Mouse (Mus musculus) liver, embryonic 15.5 days (tissue): ENCODE measurements at regions not wholly inside any gene's neighbourhood (a gene's known extent, or its start where the extent isn't known, plus 50 kb on each side); places are given as distances from the start of the nearest gene placed in this dataset.

Experiments used
- ATAC-seq: fragments of 200-750 bp; cut with Nextera tagmentation; 2 replicates; pipeline ENCODE4 v1.8.0; 2017; ENCODE audit warnings: moderate number of reproducible peaks, mild to moderate bottlenecking, moderate library complexity; ENCODE audit not compliant: insufficient read depth
- H3K27ac ChIP-seq: fragments of 300-500 bp; sonication (generic); replicated peaks from 2 replicates; pipeline ENCODE4 v1.5.1; 2015; ENCODE audit warnings: mild to moderate bottlenecking, inconsistent platforms
- H3K27me3 ChIP-seq: fragments of 300-500 bp; sonication (generic); 2 replicates; pipeline ENCODE4 v1.6.1; 2015; ENCODE audit warnings: mild to moderate bottlenecking, inconsistent platforms
- H3K36me3 ChIP-seq: fragments of 300-500 bp; sonication (generic); replicated peaks from 2 replicates; pipeline ENCODE4 v1.6.1; 2015; ENCODE audit warnings: moderate library complexity, mild to moderate bottlenecking, inconsistent platforms
- H3K4me1 ChIP-seq: fragments of 300-500 bp; sonication (generic); replicated peaks from 2 replicates; pipeline ENCODE4 v1.6.1; 2015; ENCODE audit warnings: inconsistent platforms
- H3K4me2 ChIP-seq: fragments of 300-500 bp; sonication (generic); 2 replicates; pipeline ENCODE4 v1.6.1; 2015; ENCODE audit warnings: moderate library complexity, mild to moderate bottlenecking, inconsistent platforms
- H3K4me3 ChIP-seq: fragments of 300-500 bp; sonication (generic); replicated peaks from 2 replicates; pipeline ENCODE4 v1.5.1; 2015; ENCODE audit warnings: mild to moderate bottlenecking, inconsistent platforms
- H3K9ac ChIP-seq: fragments of 300-500 bp; sonication (generic); 2 replicates; pipeline ENCODE4 v1.6.1; 2015; ENCODE audit warnings: moderate library complexity, mild to moderate bottlenecking, inconsistent platforms
- H3K9me3 ChIP-seq: fragments of 300-500 bp; sonication (generic); replicated peaks from 2 replicates; pipeline ENCODE4 v1.6.1; 2016; ENCODE audit warnings: inconsistent platforms
- WGBS: fragments of 180-500 bp; shearing (Covaris S2); methylation state at CpG from one replicate; pipeline ENCODE4 v1.1.7; 2015; ENCODE audit warnings: mixed read lengths; ENCODE audit not compliant: insufficient replicate concordance; 5-methylcytosine and 5-hydroxymethylcytosine counted together

DNA sequence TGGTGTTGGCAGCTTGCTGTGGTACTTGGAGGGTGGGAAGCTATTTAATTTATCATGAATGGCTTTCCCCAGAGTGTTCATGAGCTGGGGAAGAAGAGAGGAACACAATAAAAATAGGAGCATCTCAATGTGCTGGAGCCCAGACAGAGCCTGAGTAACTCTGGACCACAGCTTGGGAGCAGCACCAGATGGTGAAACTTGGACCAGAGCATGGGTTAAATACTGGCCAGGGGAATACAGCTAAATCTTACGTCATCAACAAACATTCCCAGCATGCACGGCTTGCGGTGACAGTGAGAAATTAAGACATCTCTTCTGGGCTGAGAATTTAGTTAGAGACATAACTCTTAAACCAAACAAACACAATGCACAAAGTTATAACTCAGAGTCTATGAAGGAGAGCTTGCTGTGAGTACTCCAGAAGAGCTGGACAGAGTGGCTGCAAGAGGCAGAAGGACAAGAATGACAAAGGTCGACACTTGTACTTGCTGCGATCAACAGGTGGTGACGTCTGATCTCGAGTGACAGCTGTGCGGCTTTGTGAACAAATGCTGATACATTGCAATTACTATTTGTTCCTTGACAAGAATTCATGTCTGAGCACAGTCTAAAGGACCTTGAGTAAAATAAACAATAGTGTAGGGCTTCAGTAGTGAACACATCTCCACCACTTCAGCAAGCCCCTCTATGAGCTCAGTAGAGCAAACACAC, 140.1 kb upstream of the Eci2 start:
- H3K27ac ChIP-seq = no peak overlapping the region
- no peaks in the 10 kb centered on the region for H3K36me3 ChIP-seq
- no peak for ATAC-seq
- no peak overlapping the region for H3K4me3 ChIP-seq
- no peak overlapping the region for H3K9ac ChIP-seq
- H3K4me1 ChIP-seq = no peaks in the 10 kb centered on the region
- H3K27me3 ChIP-seq = no peaks in the 10 kb centered on the region
- H3K9me3 ChIP-seq = no peaks in the 10 kb centered on the region
- 63% methylated on average over 8 of the region's 8 CpGs for WGBS
- H3K4me2 ChIP-seq = no peak overlapping the region

DNA sequence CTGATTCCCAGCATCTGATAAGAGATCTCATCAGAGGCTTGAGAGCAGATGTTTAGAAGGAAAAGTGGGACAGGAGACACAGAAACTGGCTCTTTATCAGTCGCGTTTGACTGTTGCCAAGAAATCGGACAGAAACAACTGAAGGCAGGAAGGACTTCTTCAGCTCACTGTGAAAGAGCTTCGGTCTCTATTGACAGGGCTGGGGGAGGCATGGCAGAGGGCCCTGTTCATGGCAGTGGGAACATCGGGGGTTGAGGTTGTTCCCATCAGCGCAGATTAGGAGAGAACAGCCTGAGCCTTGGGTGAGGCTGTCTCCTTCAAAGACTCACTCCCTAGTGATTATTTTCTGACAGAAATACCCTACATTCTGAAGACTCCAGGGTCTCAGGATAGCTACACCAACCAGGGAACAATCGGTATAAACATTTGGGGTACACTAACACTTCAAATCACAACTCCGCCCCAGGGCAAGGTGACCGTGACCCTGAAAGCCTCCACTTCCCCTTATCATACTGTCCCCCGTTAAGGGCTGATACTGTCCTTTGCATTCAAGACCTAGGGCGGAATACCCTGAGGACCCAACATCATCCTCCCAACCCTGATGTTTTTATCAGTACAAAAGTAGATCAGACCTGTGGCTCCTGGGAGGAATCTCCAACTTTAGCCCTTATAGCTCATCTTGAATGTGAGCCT, 144.8 kb upstream of the Eci2 start:
- Histone ChIP-seq H3K9ac (no peak overlapping the region), H3K4me2 (no peak overlapping the region), H3K27me3 (no peaks in the 10 kb centered on the region), H3K4me3 (no peak overlapping the region), H3K9me3 (no peaks in the 10 kb centered on the region), H3K4me1 (no peaks in the 10 kb centered on the region), H3K27ac (no peak overlapping the region), H3K36me3 (no peaks in the 10 kb centered on the region)
- WGBS = 64% methylated on average over 11 of the region's 11 CpGs
- no peak for ATAC-seq

DNA sequence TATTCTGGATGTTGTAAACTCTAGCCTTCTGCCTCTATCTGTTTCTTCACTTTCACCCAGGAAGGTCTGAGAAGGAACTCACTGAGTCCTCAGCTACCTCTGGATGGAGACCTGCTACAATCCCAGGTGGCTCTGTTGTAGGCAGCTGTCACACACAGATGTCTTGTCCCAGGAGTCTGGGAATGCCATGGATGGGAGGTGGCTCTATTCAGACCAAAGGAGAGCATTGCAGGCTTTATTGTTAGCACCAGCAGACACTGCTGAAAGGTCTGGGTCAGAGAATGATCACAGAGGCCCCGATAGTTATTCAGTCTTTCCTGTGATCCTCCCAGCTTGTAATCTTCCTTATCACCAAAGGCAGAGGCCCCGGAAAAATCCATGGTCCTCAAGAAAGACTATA, 146.6 kb upstream of the Eci2 start:
- no peak overlapping the region for H3K4me2 ChIP-seq
- no peak overlapping the region for H3K9ac ChIP-seq
- H3K27me3 ChIP-seq = no peaks in the 10 kb centered on the region
- no peak overlapping the region for H3K27ac ChIP-seq
- ATAC-seq = no peak
- no peaks in the 10 kb centered on the region for H3K4me1 ChIP-seq
- 35% methylated on average over 2 of the region's 2 CpGs for WGBS
- no peaks in the 10 kb centered on the region for H3K36me3 ChIP-seq
- no peak overlapping the region for H3K4me3 ChIP-seq
- H3K9me3 ChIP-seq = no peaks in the 10 kb centered on the region

DNA sequence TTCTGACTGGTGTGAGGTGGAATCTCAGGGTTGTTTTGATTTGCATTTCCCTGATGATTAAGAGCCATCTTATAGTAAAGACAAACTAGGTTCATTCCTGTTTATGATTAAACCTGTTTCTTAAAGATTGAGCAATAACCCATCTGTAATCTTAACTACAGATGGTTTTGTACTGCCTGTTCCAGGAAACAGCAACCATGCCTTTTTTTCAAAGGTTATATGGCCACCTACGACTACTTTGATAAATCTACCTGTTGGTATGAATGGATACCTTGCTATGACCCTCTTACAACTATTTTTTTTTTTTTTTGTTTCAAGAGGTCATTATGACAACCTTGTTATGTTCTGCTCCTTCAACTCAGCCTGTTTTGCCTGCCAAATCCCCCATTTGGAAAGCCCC, 148.7 kb upstream of the Eci2 start:
- H3K27me3 ChIP-seq = no peaks in the 10 kb centered on the region
- no peak overlapping the region for H3K9ac ChIP-seq
- H3K27ac ChIP-seq = no peak overlapping the region
- no peaks in the 10 kb centered on the region for H3K36me3 ChIP-seq
- H3K4me1 ChIP-seq = no peaks in the 10 kb centered on the region
- H3K4me2 ChIP-seq = no peak overlapping the region
- ATAC-seq = no peak
- H3K4me3 ChIP-seq = no peak overlapping the region
- H3K9me3 ChIP-seq = no peaks in the 10 kb centered on the region
- WGBS = 46% methylated on average over 1 of the region's 1 CpGs

DNA sequence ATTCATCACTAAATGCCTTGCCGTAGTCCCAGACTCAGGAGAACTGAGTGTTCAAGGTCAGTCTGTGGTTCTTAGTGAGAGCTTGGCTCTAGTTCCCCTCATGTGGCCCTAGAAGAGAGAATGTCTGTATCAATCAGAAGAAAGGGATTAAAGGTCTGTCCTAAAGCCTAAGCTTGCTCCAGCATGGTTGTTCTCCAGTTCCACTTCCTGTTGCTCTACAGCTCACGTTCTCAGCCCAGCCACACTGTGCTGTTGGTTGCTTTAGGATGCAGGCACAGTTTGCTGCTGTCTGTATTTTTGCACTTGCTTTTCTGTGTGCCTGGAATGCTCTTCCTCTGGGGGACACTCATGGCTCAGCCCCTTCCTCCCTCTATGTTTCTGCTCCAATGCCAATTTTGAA, 150.4 kb upstream of the Eci2 start:
- no peak overlapping the region for H3K27ac ChIP-seq
- no peaks in the 10 kb centered on the region for H3K4me1 ChIP-seq
- WGBS = 29% methylated on average over 2 of the region's 2 CpGs
- ATAC-seq = no peak
- no peaks in the 10 kb centered on the region for H3K27me3 ChIP-seq
- H3K9me3 ChIP-seq = no peaks in the 10 kb centered on the region
- H3K4me3 ChIP-seq = no peak overlapping the region
- H3K36me3 ChIP-seq = no peaks in the 10 kb centered on the region
- no peak overlapping the region for H3K9ac ChIP-seq
- no peak overlapping the region for H3K4me2 ChIP-seq

DNA sequence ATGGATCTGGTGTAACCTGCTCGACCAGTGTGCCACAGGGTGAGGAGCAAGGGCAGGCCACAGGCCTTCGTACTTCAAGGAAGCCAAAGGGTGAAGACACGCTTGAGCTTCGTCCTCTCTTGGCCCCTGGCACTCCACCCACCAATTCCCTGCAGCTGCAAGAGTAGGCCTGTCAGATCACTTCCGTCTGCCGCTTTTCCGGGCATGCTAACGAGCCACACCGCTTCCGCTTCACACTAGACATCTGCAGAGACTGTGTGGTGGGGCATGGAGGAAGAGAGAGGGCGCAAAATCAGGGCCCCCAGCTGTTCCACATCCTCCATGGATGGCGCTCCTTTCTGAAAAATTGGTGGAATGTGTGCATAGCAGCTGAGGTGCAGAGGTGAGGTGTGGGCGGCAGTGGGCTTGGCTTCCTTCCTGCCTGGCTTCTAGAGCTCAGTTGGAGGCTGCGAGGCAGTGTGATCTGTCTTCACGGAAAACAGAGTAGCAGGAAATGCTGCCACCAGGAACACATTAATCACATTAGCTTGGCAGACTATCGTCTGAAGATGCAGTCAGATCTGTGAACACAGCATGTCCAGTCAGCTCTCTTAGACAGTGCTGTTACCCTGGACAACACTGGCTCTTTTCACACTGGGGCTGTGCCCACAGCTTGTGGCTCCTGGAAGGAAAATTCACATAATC, 162.3 kb upstream of the Eci2 start:
- Histone ChIP-seq H3K4me2 (no peak overlapping the region), H3K9ac (no peak overlapping the region), H3K36me3 (no peaks in the 10 kb centered on the region), H3K27me3 (no peaks in the 10 kb centered on the region), H3K4me1 (no peaks in the 10 kb centered on the region), H3K4me3 (no peak overlapping the region), H3K9me3 (no peaks in the 10 kb centered on the region), H3K27ac (no peak overlapping the region)
- no peak for ATAC-seq
- 12% methylated on average over 16 of the region's 16 CpGs for WGBS

DNA sequence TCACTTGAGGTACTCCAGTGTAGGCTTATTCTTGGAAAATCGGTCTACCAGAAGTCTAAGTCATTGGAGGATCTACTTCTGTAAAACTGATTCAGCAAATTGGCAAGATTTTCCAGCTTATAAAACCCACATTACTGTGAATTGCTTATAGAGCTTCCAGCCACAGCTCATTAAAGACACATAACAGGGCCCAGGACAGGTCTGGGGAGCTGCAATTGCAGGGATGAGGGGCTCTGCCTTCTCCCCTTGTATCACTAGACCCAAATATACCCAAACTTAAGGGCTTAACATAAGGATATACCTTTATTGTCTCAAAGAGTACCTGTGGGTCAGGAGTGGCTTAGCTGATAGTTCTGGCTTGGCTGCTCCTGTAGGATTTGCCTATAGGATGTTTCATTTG, 175.2 kb upstream of the Eci2 start:
- Histone ChIP-seq H3K4me3 (no peak overlapping the region), H3K4me2 (no peak overlapping the region), H3K9ac (no peak overlapping the region), H3K27ac (no peak overlapping the region), H3K9me3 (no peaks in the 10 kb centered on the region), H3K27me3 (no peaks in the 10 kb centered on the region), H3K4me1 (no peaks in the 10 kb centered on the region), H3K36me3 (no peaks in the 10 kb centered on the region)
- 59% methylated on average over 1 of the region's 1 CpGs for WGBS
- ATAC-seq = no peak

DNA sequence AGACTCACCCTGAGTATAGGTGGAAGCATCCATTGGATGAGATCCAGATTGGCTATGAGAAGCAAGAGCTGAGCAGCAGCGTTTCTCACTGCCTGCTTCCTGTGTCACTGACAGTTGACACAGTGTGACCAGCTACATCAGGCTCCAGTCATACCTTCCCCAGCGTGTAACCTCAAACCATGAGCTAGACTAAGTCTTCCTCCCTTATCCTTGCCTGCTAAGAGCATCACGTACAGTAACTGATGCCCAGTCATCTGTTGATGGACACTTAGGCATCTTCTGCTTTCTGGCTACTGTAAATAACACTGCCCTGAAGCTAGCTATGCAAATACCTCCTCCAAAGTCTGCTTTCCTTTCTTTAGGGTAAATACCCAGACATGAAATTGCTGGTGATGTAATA, 181.4 kb upstream of the Eci2 start:
- Histone ChIP-seq H3K27me3 (no peaks in the 10 kb centered on the region), H3K4me2 (no peak overlapping the region), H3K9me3 (no peaks in the 10 kb centered on the region), H3K27ac (no peak overlapping the region), H3K36me3 (no peaks in the 10 kb centered on the region), H3K4me1 (no peaks in the 10 kb centered on the region), H3K9ac (no peak overlapping the region), H3K4me3 (no peak overlapping the region)
- WGBS = 53% methylated on average over 3 of the region's 3 CpGs
- no peak for ATAC-seq

DNA sequence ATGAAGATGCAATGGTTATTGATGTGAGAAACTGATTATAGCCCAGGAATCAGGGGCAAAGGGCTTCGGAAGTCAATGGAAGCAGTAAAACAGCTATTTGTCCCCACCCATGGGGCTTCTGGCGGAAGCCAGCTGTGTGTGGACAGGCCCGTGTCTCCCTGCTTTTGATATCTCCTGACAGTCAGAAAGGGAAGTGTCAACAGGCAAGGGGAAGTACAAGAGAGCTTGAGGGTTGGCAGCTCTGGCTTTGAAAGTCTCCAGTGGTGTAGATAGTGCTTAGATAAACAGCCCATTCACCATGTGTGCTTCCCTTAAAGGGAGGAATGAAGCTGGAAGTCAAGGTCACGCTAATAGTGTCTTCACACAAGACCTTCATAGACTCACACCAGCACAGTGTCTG, 182.7 kb upstream of the Eci2 start:
- no peak overlapping the region for H3K9ac ChIP-seq
- no peaks in the 10 kb centered on the region for H3K36me3 ChIP-seq
- no peaks in the 10 kb centered on the region for H3K4me1 ChIP-seq
- H3K4me3 ChIP-seq = no peak overlapping the region
- H3K27me3 ChIP-seq = no peaks in the 10 kb centered on the region
- H3K9me3 ChIP-seq = no peaks in the 10 kb centered on the region
- no peak overlapping the region for H3K4me2 ChIP-seq
- H3K27ac ChIP-seq = no peak overlapping the region
- 7% methylated on average over 4 of the region's 4 CpGs for WGBS
- no peak for ATAC-seq

DNA sequence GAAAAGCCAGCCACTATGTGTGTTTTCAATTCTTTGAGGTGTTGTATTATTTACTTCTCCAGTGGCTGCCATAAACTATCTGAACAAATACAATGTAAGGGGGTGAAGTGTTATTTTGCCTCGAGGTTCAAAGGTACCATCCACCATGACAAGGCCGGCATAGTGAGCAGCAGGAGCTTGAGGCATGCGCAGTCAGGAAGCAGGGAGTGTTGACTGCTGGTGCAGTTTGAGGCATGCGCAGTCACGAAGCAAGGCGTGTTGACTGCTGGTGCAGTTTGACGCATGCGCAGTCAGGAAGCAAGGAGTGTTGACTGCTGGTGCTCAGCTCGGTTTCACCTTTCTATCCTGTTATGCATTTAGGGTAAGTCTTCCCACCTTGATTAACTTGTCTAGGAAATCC, 184.9 kb upstream of the Eci2 start:
- Histone ChIP-seq H3K27ac (no peak overlapping the region), H3K4me1 (no peaks in the 10 kb centered on the region), H3K36me3 (no peaks in the 10 kb centered on the region), H3K4me3 (no peak overlapping the region), H3K9ac (no peak overlapping the region), H3K27me3 (no peaks in the 10 kb centered on the region), H3K9me3 (no peaks in the 10 kb centered on the region), H3K4me2 (no peak overlapping the region)
- ATAC-seq = no peak
- 78% methylated on average over 9 of the region's 9 CpGs for WGBS

DNA sequence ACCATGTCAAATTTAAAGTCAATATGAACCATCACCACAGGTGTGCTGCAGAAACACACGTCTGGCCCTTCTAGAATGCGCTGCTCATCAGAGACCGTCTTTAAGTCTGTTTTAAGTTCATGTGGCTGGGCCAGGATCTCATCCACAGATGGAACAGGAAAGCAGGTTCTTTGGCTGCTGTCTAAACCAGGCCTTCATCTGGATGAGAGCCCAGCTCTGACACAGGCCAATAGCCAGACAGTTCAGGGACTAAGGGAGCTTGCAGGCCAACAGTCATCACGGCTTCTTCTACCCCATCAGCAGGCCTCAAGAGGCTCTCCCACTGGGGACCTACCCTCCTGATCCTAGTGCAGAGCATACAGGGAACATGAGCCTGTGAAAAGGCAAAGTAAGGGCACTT, 185.4 kb upstream of the Eci2 start:
- H3K4me2 ChIP-seq = no peak overlapping the region
- no peaks in the 10 kb centered on the region for H3K9me3 ChIP-seq
- H3K27me3 ChIP-seq = no peaks in the 10 kb centered on the region
- ATAC-seq = no peak
- H3K4me1 ChIP-seq = no peaks in the 10 kb centered on the region
- no peak overlapping the region for H3K9ac ChIP-seq
- H3K27ac ChIP-seq = no peak overlapping the region
- WGBS = 73% methylated on average over 4 of the region's 4 CpGs
- no peak overlapping the region for H3K4me3 ChIP-seq
- no peaks in the 10 kb centered on the region for H3K36me3 ChIP-seq
